Mouse (Mus musculus) heart, postnatal 14 days (tissue): ENCODE measurements around the gene Slc38a10. TPM values are rescaled to one million over a fixed set of nuclear protein-coding genes. Genes with fewer than 3 reads are reported as not detected.
A peak's percentile ranks its signal among the peaks of the same experiment; 100 is the strongest.

ENCODE experiments used
- DNase-seq, 2 experiments: peaks; one replicate each; pipeline ENCODE4 v3.0.0; 2021 to 2022
- intact Hi-C: fragments of 180-260 bp; cut with DNase I; formaldehyde crosslinking; loops from one replicate; pipeline ENCODE4 v1.15.1; 2025
- total RNA-seq, 2 experiments: library from RNA; stranded (reverse); gene quantifications; 2 replicates each; pipeline ENCODE4 v1.2.3; 2021

Gene Slc38a10
- total RNA-seq, 2 experiments from 2014 or later, result 78.7 to 83.5 TPM

- no peak for DNase-seq
- intact Hi-C loops, result loop anchor here (5.0 kb wide), 1 partner anchor 35 kb away; no protein-coding TSS in a partner anchor
These were observed 31.4 kb upstream of the Slc38a10 start for GRCm38 (mm10) chr11:120182396-120183030.

- no peak for DNase-seq
- intact Hi-C loops, result loop anchor here (5.0 kb wide), 1 partner anchor 34 kb away; no protein-coding TSS in a partner anchor
These were observed 30.2 kb upstream of the Slc38a10 start for GRCm38 (mm10) chr11:120181379-120181778.

GRCm38 (mm10) chr11:120179374-120179773, 28.2 kb upstream of the Slc38a10 start:
- intact Hi-C loops, result loop anchor here (5.0 kb wide), 1 partner anchor 62 kb away; no protein-coding TSS in a partner anchor
- no peak for DNase-seq

GRCm38 (mm10) chr11:120175948-120176347, 24.8 kb upstream of the Slc38a10 start:
- intact Hi-C loops, result loop anchor here (5.0 kb wide), 1 partner anchor 59 kb away; no protein-coding TSS in a partner anchor

GRCm38 (mm10) chr11:120173213-120173612, 22.1 kb upstream of the Slc38a10 start:
- no peak for DNase-seq
- intact Hi-C loops, result no loop called here

More at GRCm38 (mm10) chr11:120175948-120176347, 24.8 kb upstream of the Slc38a10 start:
- no peak for DNase-seq

- DNase-seq, result no peak
- intact Hi-C loops, result no loop called here
These were observed 20.0 kb upstream of the Slc38a10 start for GRCm38 (mm10) chr11:120171168-120171567.

- DNase-seq, result peak; percentile 77 to 84
- intact Hi-C loops, result loop anchor here (5.0 kb wide), 1 partner anchor 57 kb away; no protein-coding TSS in a partner anchor
These were observed 18.3 kb upstream of the Slc38a10 start for GRCm38 (mm10) chr11:120169208-120169992.

- no peak for DNase-seq
- intact Hi-C loops, result loop anchor here (5.0 kb wide), 1 partner anchor 56 kb away; no protein-coding TSS in a partner anchor
These were observed 17.4 kb upstream of the Slc38a10 start for GRCm38 (mm10) chr11:120168516-120168915.

GRCm38 (mm10) chr11:120167921-120168356, 16.8 kb upstream of the Slc38a10 start:
- intact Hi-C loops, result loop anchor here (5.0 kb wide), 1 partner anchor 56 kb away; no protein-coding TSS in a partner anchor
- no peak for DNase-seq

GRCm38 (mm10) chr11:120167059-120167458, 15.9 kb upstream of the Slc38a10 start:
- DNase-seq, result no peak
- intact Hi-C loops, result loop anchor here (5.0 kb wide), 1 partner anchor 55 kb away; no protein-coding TSS in a partner anchor

GRCm38 (mm10) chr11:120164471-120165261, 13.5 kb upstream of the Slc38a10 start:
- peak in 1 of 2 experiments; percentile 32 for DNase-seq
- intact Hi-C loops, result loop anchor here (5.0 kb wide), 2 partner anchors 52 to 143 kb away; no protein-coding TSS in a partner anchor

- no peak for DNase-seq
- intact Hi-C loops, result loop anchor here (5.0 kb wide), 1 partner anchor 143 kb away; no protein-coding TSS in a partner anchor
These were observed 12.9 kb upstream of the Slc38a10 start for GRCm38 (mm10) chr11:120164028-120164427.

- intact Hi-C loops, result loop anchor here (5.0 kb wide), 1 partner anchor 144 kb away; no protein-coding TSS in a partner anchor
- DNase-seq, result no peak
These were observed 12.1 kb upstream of the Slc38a10 start for GRCm38 (mm10) chr11:120163207-120163606.

- intact Hi-C loops, result loop anchor here (5.0 kb wide), 1 partner anchor 146 kb away; no protein-coding TSS in a partner anchor
- no peak for DNase-seq
These were observed 10.1 kb upstream of the Slc38a10 start for GRCm38 (mm10) chr11:120161245-120161644.

GRCm38 (mm10) chr11:120160478-120160877, 9.3 kb upstream of the Slc38a10 start:
- DNase-seq, result peak in 1 of 2 experiments; percentile 51
- intact Hi-C loops, result loop anchor here (5.0 kb wide), 1 partner anchor 147 kb away; no protein-coding TSS in a partner anchor

- no peak for DNase-seq
- intact Hi-C loops, result loop anchor here (5.0 kb wide), 1 partner anchor 148 kb away; no protein-coding TSS in a partner anchor
These were observed 8.5 kb upstream of the Slc38a10 start for GRCm38 (mm10) chr11:120159653-120160052.

- DNase-seq, result no peak
- intact Hi-C loops, result no loop called here
These were observed 7.7 kb upstream of the Slc38a10 start for GRCm38 (mm10) chr11:120158828-120159227.

GRCm38 (mm10) chr11:120150440-120151112, 570 bp downstream of the Slc38a10 start:
- intact Hi-C loops, result no loop called here
- peak in 1 of 2 experiments; percentile 26 for DNase-seq
